Mouse (Mus musculus) c-Kit-negative CD71-positive TER-119-positive erythroid progenitor cells, embryonic 14.5 days (primary cell): ENCODE data around the gene Ppp1r3f.

Experiments used
- DNase-seq: peaks from one replicate; pipeline ENCODE4 v3.0.0-alpha.2; 2013; ENCODE audit warnings: low read depth, low spot score

The Ppp1r3f gene

GRCm38 (mm10) chrX:7553474-7553873, 20.6 kb downstream of the Ppp1r3f start:
- DNase-seq = no peak

DNA sequence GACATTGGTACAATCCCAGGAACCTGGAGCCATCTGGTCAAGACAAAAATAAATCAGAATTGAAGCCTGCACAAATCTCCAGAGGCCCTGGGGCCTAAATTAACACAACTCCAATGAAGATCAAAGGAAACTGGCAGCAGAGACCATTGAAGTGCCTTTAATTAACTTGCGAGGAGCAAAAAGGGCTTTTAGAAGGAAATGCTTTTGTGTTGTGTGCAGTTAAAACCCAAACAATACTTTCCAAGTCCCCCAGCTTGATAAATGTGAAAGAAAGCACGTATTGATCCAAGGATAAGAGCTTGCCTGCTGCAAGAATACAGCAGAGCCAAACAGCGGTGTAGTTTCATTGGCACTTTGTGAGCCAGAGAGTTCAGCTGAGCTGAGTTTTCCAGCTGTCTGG, 49.1 kb downstream of the Ppp1r3f start:
- DNase-seq = no peak
